Mouse (Mus musculus): ENCODE measurements around the gene Abhd18. TPM values are rescaled to one million over a fixed set of nuclear protein-coding genes. Genes with fewer than 3 reads are reported as not detected.
A peak's percentile ranks its signal among the peaks of the same experiment; 100 is the strongest.

Abhd18 gene
- polyA plus RNA-seq, 1 experiment: 0.47 TPM

DNA sequence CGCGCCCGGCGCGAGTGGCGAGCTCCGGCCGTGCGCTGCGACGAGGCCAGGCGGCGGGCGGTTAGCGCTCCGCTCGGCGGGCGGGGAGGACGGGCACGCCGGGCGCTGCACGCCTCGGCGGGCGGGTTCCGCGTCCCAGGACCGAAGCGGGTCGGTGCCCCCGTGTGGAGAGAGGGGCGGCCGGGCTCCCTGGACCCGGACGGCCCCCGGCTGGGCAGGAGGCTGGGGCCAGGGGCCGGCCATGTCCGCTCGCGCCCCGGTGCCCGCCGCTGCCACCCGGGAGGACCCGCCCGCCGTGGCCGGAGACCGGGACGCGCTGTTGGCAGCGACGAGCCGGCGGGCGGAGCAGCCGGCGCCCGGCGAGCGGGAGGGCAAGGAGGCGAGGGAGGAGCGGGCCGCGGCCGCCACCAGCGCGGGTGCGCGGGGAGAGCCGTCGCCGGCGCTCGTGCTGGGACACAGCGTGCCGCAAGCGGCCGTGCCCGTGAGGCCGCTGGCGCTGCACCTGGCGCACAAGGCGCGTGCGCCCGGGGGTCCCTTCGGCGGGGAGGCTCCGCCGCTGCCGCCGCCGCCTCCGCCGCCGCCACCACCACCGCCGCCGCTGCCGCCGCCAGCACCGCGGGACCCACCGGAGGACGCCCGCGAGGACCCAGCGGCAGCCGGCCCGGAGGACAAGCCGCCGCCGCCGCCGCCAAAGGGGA is 103.3 kb downstream of the Abhd18 start:
- TF ChIP-seq USF1 (IDR thresholded peaks at IDR 0.05; ENCODE audit: low read depth) (no peak), CTCF (IDR thresholded peaks at IDR 0.05; ENCODE audit: control insufficient read depth, insufficient read depth, insufficient read length) (peak; percentile 0)
- H3K4me3 ChIP-seq (ENCODE audit: insufficient read depth, poor library complexity, severe bottlenecking): peak overlapping the region; percentile 52
- H3K27me3 ChIP-seq (ENCODE audit: control insufficient read depth, insufficient read depth, insufficient read length): no peaks in the 10 kb centered on the region
- H3K79me2 ChIP-seq (ENCODE audit: control insufficient read depth, insufficient read depth): no peaks in the 10 kb centered on the region
- peak overlapping the region; percentile 92 for H3ac ChIP-seq (ENCODE audit: control insufficient read depth, insufficient read length, low read depth)
- no peaks in the 10 kb centered on the region for H3K36me3 ChIP-seq (ENCODE audit: control insufficient read depth, insufficient read depth)
- H3K79me3 ChIP-seq (ENCODE audit: low read depth): peaks cover 2% of the 10 kb centered on the region

DNA sequence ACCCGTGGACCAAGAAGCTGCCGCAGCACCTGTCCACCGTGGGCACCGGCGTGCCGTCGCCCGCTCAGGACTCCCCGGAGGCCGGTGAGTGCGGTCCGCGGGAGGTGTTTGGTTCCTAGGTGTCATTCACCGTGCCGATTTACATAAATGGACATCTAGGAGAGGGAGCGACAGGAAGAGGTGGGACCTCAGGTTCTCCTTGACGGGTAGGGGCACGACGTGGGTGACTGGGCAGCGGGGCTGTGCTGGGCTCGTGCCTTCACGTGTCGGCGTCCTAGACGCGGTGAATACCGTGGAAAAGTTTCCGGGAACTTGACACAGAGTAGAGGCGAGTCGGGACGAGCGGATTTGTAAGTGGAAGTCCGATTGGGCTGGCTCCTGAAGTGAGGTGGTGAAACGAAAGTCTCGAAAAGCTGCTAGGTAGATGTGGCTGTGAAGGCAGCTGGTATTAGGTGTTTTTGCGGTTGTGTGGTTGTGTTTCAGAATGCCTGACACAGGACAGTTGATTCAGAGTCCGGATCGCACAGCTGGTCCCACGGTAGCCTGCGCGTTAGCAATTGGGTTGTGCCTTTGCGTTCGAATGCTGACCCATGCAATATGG is 103.9 kb downstream of the Abhd18 start:
- Histone ChIP-seq H3K36me3 (ENCODE audit: control insufficient read depth, insufficient read depth) (no peaks in the 10 kb centered on the region), H3ac (ENCODE audit: control insufficient read depth, insufficient read length, low read depth) (peak overlapping the region; percentile 92), H3K4me3 (ENCODE audit: insufficient read depth, poor library complexity, severe bottlenecking) (peak overlapping the region; percentile 52), H3K79me3 (ENCODE audit: low read depth) (peaks cover 2% of the 10 kb centered on the region), H3K27me3 (ENCODE audit: control insufficient read depth, insufficient read depth, insufficient read length) (no peaks in the 10 kb centered on the region), H3K79me2 (ENCODE audit: control insufficient read depth, insufficient read depth) (no peaks in the 10 kb centered on the region)
- TF ChIP-seq FOSL1 (IDR thresholded peaks at IDR 0.05; ENCODE audit: insufficient read depth, low read length, poor library complexity, severe bottlenecking): no peak
- TF ChIP-seq MAX (IDR thresholded peaks at IDR 0.05): no peak
- no peak for TF ChIP-seq CEBPB (IDR thresholded peaks at IDR 0.05; ENCODE audit: low read depth)
- no peak for TF ChIP-seq MYOD1 (IDR thresholded peaks at IDR 0.05; ENCODE audit: control insufficient read depth, insufficient read length, low read depth)
- no peak for TF ChIP-seq USF1 (IDR thresholded peaks at IDR 0.05; ENCODE audit: low read depth)
- no peak for TF ChIP-seq CTCF (IDR thresholded peaks at IDR 0.05; ENCODE audit: control insufficient read depth, insufficient read depth, insufficient read length)
- no peak for TF ChIP-seq MYOG (IDR thresholded peaks at IDR 0.05; ENCODE audit: control insufficient read depth, extremely low read depth, insufficient read length)

DNA sequence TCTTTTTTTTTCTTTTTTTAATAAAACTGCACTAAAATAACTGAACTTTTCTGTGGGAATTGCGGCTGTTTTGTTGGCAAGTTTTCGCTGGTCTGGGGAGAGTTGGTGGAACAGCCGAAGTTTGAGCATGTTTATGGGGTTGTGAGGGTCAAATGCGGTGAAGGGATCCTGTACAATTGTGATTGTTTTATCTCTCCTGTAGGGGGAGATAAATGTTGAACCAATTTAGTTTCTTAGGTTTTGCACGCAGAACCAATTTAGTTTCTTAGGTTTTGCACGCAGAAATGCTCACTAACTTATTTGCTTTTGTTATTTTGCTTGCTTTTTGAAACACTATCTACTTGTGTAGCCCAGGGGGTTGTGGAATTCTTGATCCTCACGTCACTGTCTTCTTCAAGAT is 104.6 kb downstream of the Abhd18 start:
- H3K36me3 ChIP-seq (ENCODE audit: control insufficient read depth, insufficient read depth): no peaks in the 10 kb centered on the region
- no peaks in the 10 kb centered on the region for H3K27me3 ChIP-seq (ENCODE audit: control insufficient read depth, insufficient read depth, insufficient read length)

DNA sequence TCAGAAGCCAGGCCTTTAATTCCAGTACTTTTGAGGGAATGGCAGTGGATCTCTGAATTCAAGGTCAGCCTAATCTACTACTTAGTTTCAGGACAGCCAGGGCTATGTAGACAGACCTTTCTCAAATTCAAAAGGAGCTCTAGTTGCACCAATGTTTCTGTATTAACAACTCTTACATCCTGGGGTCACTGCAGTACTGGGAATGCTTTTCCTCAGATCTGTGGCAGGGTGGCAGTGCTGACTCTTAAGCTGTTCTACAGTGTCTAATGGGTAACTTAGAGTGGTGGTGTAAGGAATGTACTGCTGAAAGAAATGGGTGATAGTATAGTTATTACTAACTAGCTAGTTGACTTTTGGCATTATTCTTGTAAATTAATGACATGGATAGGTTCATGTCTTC is 105.8 kb downstream of the Abhd18 start:
- H3ac ChIP-seq (ENCODE audit: control insufficient read depth, insufficient read length, low read depth): no peak overlapping the region
- no peaks in the 10 kb centered on the region for H3K79me2 ChIP-seq (ENCODE audit: control insufficient read depth, insufficient read depth)
- H3K27me3 ChIP-seq (ENCODE audit: control insufficient read depth, insufficient read depth, insufficient read length): no peaks in the 10 kb centered on the region

More for the DNA sequence above, 104.6 kb downstream of the Abhd18 start:
- peaks cover 2% of the 10 kb centered on the region for H3K79me3 ChIP-seq (ENCODE audit: low read depth)
- H3K4me3 ChIP-seq (ENCODE audit: insufficient read depth, poor library complexity, severe bottlenecking): peak overlapping the region; percentile 52
- H3ac ChIP-seq (ENCODE audit: control insufficient read depth, insufficient read length, low read depth): no peak overlapping the region
- TF ChIP-seq USF1 (IDR thresholded peaks at IDR 0.05; ENCODE audit: low read depth) (no peak), CEBPB (IDR thresholded peaks at IDR 0.05; ENCODE audit: low read depth) (no peak), FOSL1 (IDR thresholded peaks at IDR 0.05; ENCODE audit: insufficient read depth, low read length, poor library complexity, severe bottlenecking) (no peak)
- H3K79me2 ChIP-seq (ENCODE audit: control insufficient read depth, insufficient read depth): no peaks in the 10 kb centered on the region

DNA sequence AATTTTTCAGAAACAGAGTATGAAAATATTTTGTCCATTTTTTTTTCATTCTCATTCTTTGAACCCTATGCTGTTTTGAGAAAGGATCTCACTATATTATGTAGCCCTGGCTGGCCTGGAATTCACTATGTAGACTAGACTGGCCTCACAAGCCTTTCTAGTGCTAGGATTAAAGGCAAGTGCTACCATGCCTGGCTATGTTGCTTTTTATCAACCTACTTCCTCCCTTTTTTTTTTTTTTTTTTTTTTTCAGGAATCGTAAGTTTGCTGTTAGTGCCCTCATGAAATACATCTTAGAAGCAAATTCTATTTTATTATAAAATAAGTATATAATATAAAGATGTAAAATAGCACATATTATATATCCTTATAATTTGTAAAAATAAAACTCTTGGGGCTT is 108.0 kb downstream of the Abhd18 start:
- Histone ChIP-seq H3K27me3 (ENCODE audit: control insufficient read depth, insufficient read depth, insufficient read length) (no peaks in the 10 kb centered on the region), H3K79me3 (ENCODE audit: low read depth) (peaks cover 2% of the 10 kb centered on the region), H3K4me3 (ENCODE audit: insufficient read depth, poor library complexity, severe bottlenecking) (no peak overlapping the region), H3K79me2 (ENCODE audit: control insufficient read depth, insufficient read depth) (no peaks in the 10 kb centered on the region), H3ac (ENCODE audit: control insufficient read depth, insufficient read length, low read depth) (no peak overlapping the region), H3K36me3 (ENCODE audit: control insufficient read depth, insufficient read depth) (no peaks in the 10 kb centered on the region)
- no peak for TF ChIP-seq FOSL1 (IDR thresholded peaks at IDR 0.05; ENCODE audit: insufficient read depth, low read length, poor library complexity, severe bottlenecking)
- no peak for TF ChIP-seq MAX (IDR thresholded peaks at IDR 0.05)
- no peak for TF ChIP-seq MYOD1 (IDR thresholded peaks at IDR 0.05; ENCODE audit: control insufficient read depth, insufficient read length, low read depth)
- TF ChIP-seq CEBPB (IDR thresholded peaks at IDR 0.05; ENCODE audit: low read depth): no peak
- no peak for TF ChIP-seq MYOG (IDR thresholded peaks at IDR 0.05; ENCODE audit: control insufficient read depth, extremely low read depth, insufficient read length)
- no peak for TF ChIP-seq CTCF (IDR thresholded peaks at IDR 0.05; ENCODE audit: control insufficient read depth, insufficient read depth, insufficient read length)
- TF ChIP-seq USF1 (IDR thresholded peaks at IDR 0.05; ENCODE audit: low read depth): no peak

More for the DNA sequence above, 105.8 kb downstream of the Abhd18 start:
- no peak for TF ChIP-seq CEBPB (IDR thresholded peaks at IDR 0.05; ENCODE audit: low read depth)
- TF ChIP-seq USF1 (IDR thresholded peaks at IDR 0.05; ENCODE audit: low read depth): no peak
- TF ChIP-seq FOSL1 (IDR thresholded peaks at IDR 0.05; ENCODE audit: insufficient read depth, low read length, poor library complexity, severe bottlenecking): no peak
- no peak for TF ChIP-seq MYOD1 (IDR thresholded peaks at IDR 0.05; ENCODE audit: control insufficient read depth, insufficient read length, low read depth)
- no peak for TF ChIP-seq MAX (IDR thresholded peaks at IDR 0.05)
- TF ChIP-seq CTCF (IDR thresholded peaks at IDR 0.05; ENCODE audit: control insufficient read depth, insufficient read depth, insufficient read length): no peak
- no peak for TF ChIP-seq MYOG (IDR thresholded peaks at IDR 0.05; ENCODE audit: control insufficient read depth, extremely low read depth, insufficient read length)
- H3K36me3 ChIP-seq (ENCODE audit: control insufficient read depth, insufficient read depth): no peaks in the 10 kb centered on the region
- no peak overlapping the region for H3K4me3 ChIP-seq (ENCODE audit: insufficient read depth, poor library complexity, severe bottlenecking)
- H3K79me3 ChIP-seq (ENCODE audit: low read depth): peaks cover 2% of the 10 kb centered on the region

DNA sequence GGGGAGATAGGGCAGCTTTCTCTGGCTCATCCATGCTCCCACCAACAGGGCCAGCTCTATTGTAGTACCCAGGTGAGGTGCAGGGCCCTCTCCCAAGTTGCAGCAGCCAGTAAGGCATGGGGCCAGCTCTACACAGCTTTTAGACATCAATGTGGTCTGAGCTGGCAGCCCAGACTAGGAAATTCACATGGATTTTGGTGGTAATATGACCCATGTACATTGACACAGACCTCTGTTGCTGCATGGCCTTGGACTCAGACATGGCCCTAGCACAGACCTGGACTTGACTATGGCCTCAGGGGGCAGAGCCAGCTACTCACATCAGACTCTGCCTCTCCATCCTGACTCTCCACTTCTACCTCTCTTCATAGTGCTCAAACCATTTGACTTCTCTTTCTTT is 112.1 kb downstream of the Abhd18 start:
- no peaks in the 10 kb centered on the region for H3K79me3 ChIP-seq (ENCODE audit: low read depth)
- H3K4me3 ChIP-seq (ENCODE audit: insufficient read depth, poor library complexity, severe bottlenecking): no peak overlapping the region
- H3K79me2 ChIP-seq (ENCODE audit: control insufficient read depth, insufficient read depth): no peaks in the 10 kb centered on the region
- no peak for TF ChIP-seq MYOD1 (IDR thresholded peaks at IDR 0.05; ENCODE audit: control insufficient read depth, insufficient read length, low read depth)
- TF ChIP-seq FOSL1 (IDR thresholded peaks at IDR 0.05; ENCODE audit: insufficient read depth, low read length, poor library complexity, severe bottlenecking): no peak
- no peak for TF ChIP-seq CEBPB (IDR thresholded peaks at IDR 0.05; ENCODE audit: low read depth)
- TF ChIP-seq MAX (IDR thresholded peaks at IDR 0.05): no peak
- no peak for TF ChIP-seq USF1 (IDR thresholded peaks at IDR 0.05; ENCODE audit: low read depth)
- TF ChIP-seq CTCF (IDR thresholded peaks at IDR 0.05; ENCODE audit: control insufficient read depth, insufficient read depth, insufficient read length): no peak
- TF ChIP-seq MYOG (IDR thresholded peaks at IDR 0.05; ENCODE audit: control insufficient read depth, extremely low read depth, insufficient read length): no peak
- no peaks in the 10 kb centered on the region for H3K27me3 ChIP-seq (ENCODE audit: control insufficient read depth, insufficient read depth, insufficient read length)
- H3ac ChIP-seq (ENCODE audit: control insufficient read depth, insufficient read length, low read depth): no peak overlapping the region
- no peaks in the 10 kb centered on the region for H3K36me3 ChIP-seq (ENCODE audit: control insufficient read depth, insufficient read depth)

Data from C2C12 (cell line).